Mouse (Mus musculus): ENCODE measurements at regions not wholly inside any gene's neighbourhood (a gene's known extent, or its start where the extent isn't known, plus 50 kb on each side); places are given as distances from the start of the nearest gene placed in this dataset.

DNA sequence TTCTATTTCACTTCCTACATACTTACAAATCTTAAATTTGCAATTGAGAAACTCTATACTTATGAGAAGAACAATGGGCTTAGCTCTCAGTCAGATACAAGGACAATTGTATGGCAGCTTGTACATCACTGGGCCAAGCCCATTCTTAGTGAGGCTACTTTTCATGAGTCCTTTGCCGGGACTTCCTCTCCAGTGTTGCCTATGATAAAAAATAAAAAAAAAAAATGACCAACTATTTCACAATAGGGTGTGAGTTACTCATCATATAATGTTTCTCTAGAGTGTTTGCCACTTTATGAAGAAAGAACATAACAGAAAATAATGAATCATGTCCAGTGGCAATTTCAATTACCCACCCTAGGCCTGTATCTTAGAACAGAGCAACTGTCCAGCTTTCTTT, 96.1 kb upstream of the Acvr2a start:
- no peak for DNase-seq (ENCODE audit: low spot score in 2 of 2)

DNA sequence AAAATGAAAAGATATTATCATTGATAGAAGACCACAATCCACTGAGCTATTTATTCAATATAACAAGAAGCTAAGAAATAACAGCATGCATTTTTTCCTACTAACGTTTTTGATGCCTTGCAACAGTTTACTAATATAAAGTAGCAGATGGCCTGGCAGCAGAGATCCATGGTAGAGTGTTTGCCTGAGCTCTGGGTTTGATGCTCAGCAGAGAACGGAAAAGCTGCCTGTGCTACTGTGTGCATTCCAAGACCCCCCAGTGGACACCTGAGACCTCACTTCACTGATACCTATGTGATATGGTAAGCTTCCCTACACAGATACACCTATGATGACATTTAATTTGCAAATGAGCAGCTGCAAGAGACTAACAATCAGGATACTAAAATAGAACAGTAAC, 95.6 kb upstream of the Acvr2a start:
- DNase-seq (ENCODE audit: low spot score in 2 of 2): no peak

DNA sequence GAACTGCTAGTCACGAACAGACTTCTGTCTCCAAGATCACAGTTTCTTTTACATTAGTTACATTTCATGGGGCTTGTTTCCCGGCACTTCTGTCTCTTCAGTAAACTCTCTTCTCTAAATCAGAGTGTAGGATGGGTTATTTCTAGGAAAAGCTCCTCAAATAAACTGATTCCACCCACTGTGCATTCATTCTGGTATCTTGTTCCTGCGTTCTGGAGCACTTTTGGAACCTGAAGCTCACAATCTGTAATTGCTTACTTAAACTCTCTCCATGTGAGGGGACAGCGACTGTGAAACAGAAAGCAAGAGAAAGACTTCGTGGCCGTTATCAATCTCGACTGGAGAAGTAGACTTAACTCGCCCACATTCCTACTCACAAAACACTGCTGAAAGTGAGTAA, 83.1 kb upstream of the Acvr2a start:
- DNase-seq (ENCODE audit: low spot score in 2 of 2): no peak

GRCm38 (mm10) chr2:48733936-48734335, 80.0 kb upstream of the Acvr2a start:
- DNase-seq (ENCODE audit: low spot score in 2 of 2): no peak

DNA sequence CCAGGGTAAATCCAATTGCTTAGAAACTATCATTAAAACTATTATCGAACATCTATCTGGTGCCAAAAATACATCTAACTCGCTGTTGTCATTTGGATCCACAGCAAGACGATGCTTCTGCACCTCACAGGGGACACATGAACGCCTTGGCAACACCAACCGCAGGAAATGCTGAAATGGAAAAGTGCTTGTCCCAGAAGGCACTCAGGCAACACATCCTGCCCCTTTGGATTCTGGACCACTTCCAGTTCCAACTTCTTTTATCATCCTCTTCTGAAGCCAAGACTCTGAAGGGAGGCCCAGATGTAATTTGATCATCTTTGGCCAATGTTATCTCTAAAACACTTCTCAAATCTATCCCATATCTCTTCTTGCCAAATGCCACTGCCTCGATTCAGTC, 79.4 kb upstream of the Acvr2a start:
- peak; percentile 17 to 48 for DNase-seq (ENCODE audit: low spot score in 2 of 2)

- no peak for DNase-seq (ENCODE audit: low spot score in 2 of 2)
Measured at GRCm38 (mm10) chr2:48736312-48736711, 77.6 kb upstream of the Acvr2a start.

Data from gastrocnemius, postnatal 4 days (tissue).